In the genomic region with DNA sequence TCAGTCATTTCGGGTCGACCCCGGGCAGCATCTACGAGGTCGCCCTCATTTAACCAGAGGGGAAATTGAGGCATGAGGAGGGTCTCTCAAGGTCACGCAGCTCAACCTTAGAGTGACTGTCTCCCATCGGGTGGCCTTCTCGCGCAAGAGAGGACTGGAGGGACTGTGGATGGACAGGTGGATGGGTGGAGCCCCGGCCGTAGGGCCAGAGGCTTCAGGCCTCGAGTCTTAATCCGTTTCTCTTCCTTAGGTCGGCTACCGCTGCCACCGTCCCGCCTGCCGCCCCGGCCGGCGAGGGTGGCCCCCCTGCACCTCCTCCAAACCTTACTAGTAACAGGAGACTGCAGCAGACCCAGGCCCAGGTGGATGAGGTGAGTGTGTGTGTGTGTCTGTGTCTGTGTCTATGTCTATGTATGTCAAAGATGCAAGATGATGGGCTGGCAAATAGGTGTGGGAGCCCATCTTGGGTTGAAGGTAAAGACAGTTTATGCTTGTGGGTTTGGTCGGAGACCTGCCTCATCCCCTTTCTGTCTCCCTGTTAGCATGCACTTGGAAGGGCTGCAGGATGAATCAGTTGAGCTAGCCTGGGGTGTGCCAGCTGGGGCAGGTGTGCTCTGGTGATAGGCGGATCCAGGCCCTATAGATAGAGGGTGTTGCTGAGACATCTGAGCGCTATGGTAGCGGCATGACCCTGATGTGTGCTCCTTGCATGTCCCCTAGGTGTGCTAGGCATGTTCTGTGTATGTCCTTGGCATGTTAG, we compare ENCODE assay signal across 8 mouse cellular contexts. TPM values are rescaled to one million over a fixed set of nuclear protein-coding genes. Genes with fewer than 3 reads are reported as not detected.
DNase-seq lines count a peak whose midpoint lies in the region; ATAC-seq and TF ChIP-seq lines count a peak whose summit lies in the region.

No protein-coding gene starts in this region.

- peak overlapping the region; percentile 90 to 100 for H3K4me3 ChIP-seq in heart, embryonic 14.5 days (ENCODE audit: control insufficient read depth in 1 of 2, insufficient read depth in 1 of 2, low read depth in 1 of 2, low read length in 2 of 2)
- peak overlapping the region; percentile 71 to 88 for H3K4me3 ChIP-seq in liver, embryonic 14.5 days (ENCODE audit: insufficient read depth in 1 of 2, low read depth in 2 of 2, low read length in 2 of 2)

- peak; percentile 63 for DNase-seq in adrenal gland, adult 2 months
- no peak for DNase-seq in adrenal gland, adult 8-10 months
- DNase-seq in right cerebral cortex, adult 18-20 months: peak; percentile 17
- DNase-seq in right cerebral cortex, postnatal 36 days (ENCODE audit: low spot score in 2 of 2): no peak
- DNase-seq in liver, embryonic 14.5 days (ENCODE audit: low read depth in 3 of 3, low spot score in 3 of 3): peak in 1 of 3 experiments; percentile 75
- peak; percentile 36 for DNase-seq in splenic B cell, adult 2 months (ENCODE audit: low read depth, low spot score)
- DNase-seq in left cerebral cortex, adult 9 months (ENCODE audit: low spot score in 2 of 2): no peak

- H3K9ac ChIP-seq in heart, embryonic 14.5 days (ENCODE audit: low read length): peak overlapping the region; percentile 100
- peak overlapping the region; percentile 81 for H3K9ac ChIP-seq in liver, embryonic 14.5 days (replicated peaks)

- peaks cover 34% of the 10 kb centered on the region for H3K36me3 ChIP-seq in heart, embryonic 14.5 days (ENCODE audit: control insufficient read depth, insufficient read depth, low read length)
- peaks cover 10% of the 10 kb centered on the region for H3K36me3 ChIP-seq in liver, embryonic 14.5 days (replicated peaks; ENCODE audit: control insufficient read depth, insufficient read depth, low read depth)
- H3K36me3 ChIP-seq in splenic B cell, adult 2 months (ENCODE audit: control insufficient read depth, insufficient read depth, low read length, poor library complexity, severe bottlenecking): peaks cover 7% of the 10 kb centered on the region

- TF ChIP-seq CTCF in liver, embryonic 14.5 days (IDR thresholded peaks at IDR 0.05; ENCODE audit: low read depth): peak; percentile 33; the same call in 1 of the 2 replicates

- ATAC-seq in heart, embryonic 14.5 days (ENCODE audit: insufficient number of reproducible peaks, insufficient read depth, low FRiP score, low read depth): peak; percentile 39; the same call in 1 of the 2 replicates
- ATAC-seq in liver, embryonic 14.5 days (ENCODE audit: insufficient read depth): peak; percentile 83

- H3K27me3 ChIP-seq in heart, embryonic 14.5 days (ENCODE audit: control insufficient read depth, insufficient read depth, low read length): no peaks in the 10 kb centered on the region
- no peaks in the 10 kb centered on the region for H3K27me3 ChIP-seq in liver, embryonic 14.5 days (ENCODE audit: control insufficient read depth, insufficient read depth, low read length)
- H3K27me3 ChIP-seq in splenic B cell, adult 2 months (ENCODE audit: control insufficient read depth, insufficient read depth, low read length, poor library complexity, severe bottlenecking): no peaks in the 10 kb centered on the region

- peaks cover 19 to 39% of the 10 kb centered on the region in 2 experiments for H3K4me1 ChIP-seq in heart, embryonic 14.5 days (ENCODE audit: control insufficient read depth in 2 of 2, insufficient read depth in 2 of 2, low read length in 2 of 2)
- H3K4me1 ChIP-seq in liver, embryonic 14.5 days (replicated peaks; ENCODE audit: control insufficient read depth in 2 of 2, insufficient read depth in 2 of 2, low read length in 1 of 2): peaks cover 10 to 14% of the 10 kb centered on the region in 2 experiments

- peak overlapping the region; percentile 91 for H3K4me2 ChIP-seq in heart, embryonic 14.5 days (ENCODE audit: low read length)
- H3K4me2 ChIP-seq in liver, embryonic 14.5 days (ENCODE audit: low read depth): peak overlapping the region; percentile 93

- WGBS in heart, embryonic 14.5 days: 6% methylated on average over 25 of the region's 25 CpGs
- WGBS in liver, embryonic 14.5 days (ENCODE audit: insufficient replicate concordance): 4% methylated on average over 25 of the region's 25 CpGs

- peak overlapping the region; percentile 96 to 98 for H3K27ac ChIP-seq in heart, embryonic 14.5 days (replicated peaks in 1 of 2; ENCODE audit: control insufficient read depth in 1 of 2, insufficient read depth in 1 of 2, low read depth in 2 of 2, low read length in 2 of 2)
- H3K27ac ChIP-seq in liver, embryonic 14.5 days: peak overlapping the region; percentile 33

- H3K9me3 ChIP-seq in heart, embryonic 14.5 days (ENCODE audit: control insufficient read depth, low read length): no peaks in the 10 kb centered on the region
- no peaks in the 10 kb centered on the region for H3K9me3 ChIP-seq in liver, embryonic 14.5 days (ENCODE audit: control insufficient read depth, low read length)

- peak; percentile 75 for TF ChIP-seq EP300 in liver, embryonic 14.5 days (IDR thresholded peaks at IDR 0.05; ENCODE audit: low read depth)

RNA-seq across cellular contexts. Expression of gene Vamp2, which starts 0.7 kb away (rescaled TPM):
- total RNA-seq in adrenal gland, adult 2 months (2021): 100 to 1,000 TPM; 104 to 130 TPM
- polyA plus RNA-seq in adrenal gland, adult 2 months (2012; rRNA removed): 425 and 479 TPM in 2 replicates
- total RNA-seq in adrenal gland, adult 8-10 months (2022): 100 to 1,000 TPM; 118 to 221 (median 178) TPM
- polyA plus RNA-seq in heart, embryonic 14.5 days (2014; fragmentation: Nextera tagmentation; extraction: Ambion mirVana): 81.5 and 93.9 TPM in 2 replicates
- polyA plus RNA-seq in liver, embryonic 14.5 days (2012; rRNA removed): 23.0 and 23.1 TPM in 2 replicates
- 11.4 and 12.6 TPM in 2 replicates for polyA plus RNA-seq in liver, embryonic 14.5 days (2014; fragmentation: Nextera tagmentation; extraction: Ambion mirVana)

RNA-seq across cellular contexts. Expression of gene Per1, which starts 6.0 kb away (rescaled TPM):
- total RNA-seq in adrenal gland, adult 2 months (2021): 10 to 100 TPM; 55.0 to 75.9 TPM
- 41.3 and 76.1 TPM in 2 replicates for polyA plus RNA-seq in adrenal gland, adult 2 months (2012; rRNA removed)
- 100 to 1,000 TPM in 1 of 4 experiments, 10 to 100 TPM in 3; 30.0 to 119 (median 51.6) TPM for total RNA-seq in adrenal gland, adult 8-10 months (2022)
- polyA plus RNA-seq in heart, embryonic 14.5 days (2014; fragmentation: Nextera tagmentation; extraction: Ambion mirVana): 16.0 and 17.8 TPM in 2 replicates
- 1.8 and 1.9 TPM in 2 replicates for polyA plus RNA-seq in liver, embryonic 14.5 days (2012; rRNA removed)
- 3.0 and 4.2 TPM in 2 replicates for polyA plus RNA-seq in liver, embryonic 14.5 days (2014; fragmentation: Nextera tagmentation; extraction: Ambion mirVana)

RNA-seq across cellular contexts. Expression of gene Tmem107, which starts 18.4 kb away (rescaled TPM):
- total RNA-seq in adrenal gland, adult 2 months (2021): 10 to 100 TPM in 1 of 2 experiments, 1 to 10 TPM in 1; 9.5 to 16.9 TPM
- 46.6 and 49.1 TPM in 2 replicates for polyA plus RNA-seq in adrenal gland, adult 2 months (2012; rRNA removed)
- total RNA-seq in adrenal gland, adult 8-10 months (2022): 10 to 100 TPM; 13.1 to 28.3 (median 19.4) TPM
- 33.5 and 34.4 TPM in 2 replicates for polyA plus RNA-seq in heart, embryonic 14.5 days (2014; fragmentation: Nextera tagmentation; extraction: Ambion mirVana)
- 12.0 and 18.0 TPM in 2 replicates for polyA plus RNA-seq in liver, embryonic 14.5 days (2012; rRNA removed)
- 21.9 and 29.3 TPM in 2 replicates for polyA plus RNA-seq in liver, embryonic 14.5 days (2014; fragmentation: Nextera tagmentation; extraction: Ambion mirVana)

RNA-seq across cellular contexts. Expression of gene Borcs6, which starts 29.5 kb away (rescaled TPM):
- total RNA-seq in adrenal gland, adult 2 months (2021): 10 to 100 TPM; 21.3 to 26.4 TPM
- polyA plus RNA-seq in adrenal gland, adult 2 months (2012; rRNA removed): 38.9 and 41.4 TPM in 2 replicates
- total RNA-seq in adrenal gland, adult 8-10 months (2022): 10 to 100 TPM; 29.8 to 33.9 (median 31.5) TPM
- 13.0 and 14.1 TPM in 2 replicates for polyA plus RNA-seq in heart, embryonic 14.5 days (2014; fragmentation: Nextera tagmentation; extraction: Ambion mirVana)
- polyA plus RNA-seq in liver, embryonic 14.5 days (2012; rRNA removed): 3.0 and 3.4 TPM in 2 replicates
- polyA plus RNA-seq in liver, embryonic 14.5 days (2014; fragmentation: Nextera tagmentation; extraction: Ambion mirVana): 2.2 and 3.0 TPM in 2 replicates

RNA-seq across cellular contexts. Expression of gene Hes7, which starts 31.2 kb away (rescaled TPM):
- not detected for total RNA-seq in adrenal gland, adult 2 months (2021)
- polyA plus RNA-seq in adrenal gland, adult 2 months (2012; rRNA removed): 1.3 and 1.6 TPM in 2 replicates
- under 1 TPM in 2 of 4 experiments, not detected in 2; 0.18 to 0.22 TPM for total RNA-seq in adrenal gland, adult 8-10 months (2022)
- polyA plus RNA-seq in heart, embryonic 14.5 days (2014; fragmentation: Nextera tagmentation; extraction: Ambion mirVana): 0.43 and 0.47 TPM in 2 replicates
- 0.08 and 0.12 TPM in 2 replicates for polyA plus RNA-seq in liver, embryonic 14.5 days (2012; rRNA removed)
- 0.05 TPM in 1 of 2 replicates, not detected in the other for polyA plus RNA-seq in liver, embryonic 14.5 days (2014; fragmentation: Nextera tagmentation; extraction: Ambion mirVana)

Comparison
In these comparisons a context has a peak if more than half of its experiments do, and no peak if none do; other contexts are left out.
1. DNase-seq: peak in adrenal gland, adult 2 months (single experiment), right cerebral cortex, adult 18-20 months (single experiment) and splenic B cell, adult 2 months (single experiment); none in adrenal gland, adult 8-10 months (single experiment), right cerebral cortex, postnatal 36 days (0 of 2) and left cerebral cortex, adult 9 months (0 of 2).